Mouse (Mus musculus) midbrain, embryonic 10.5 days (tissue): Measurements from ENCODE around the gene Metap1d. TPM values are rescaled to one million over a fixed set of nuclear protein-coding genes. Genes with fewer than 3 reads are reported as not detected.
A peak's percentile ranks its signal among the peaks of the same experiment; 100 is the strongest.

Experiments used
- DNase-seq: peaks from one replicate; pipeline ENCODE4 v3.0.0-alpha.2; 2017; ENCODE audit warnings: low spot score
- H3K27ac ChIP-seq: fragments of 300-500 bp; sonication (generic); replicated peaks from 2 replicates; pipeline ENCODE4 v1.5.1; 2016; ENCODE audit warnings: mild to moderate bottlenecking
- H3K27me3 ChIP-seq: fragments of 300-500 bp; sonication (generic); 2 replicates; pipeline ENCODE4 v1.6.1; 2016; ENCODE audit warnings: low read depth, mild to moderate bottlenecking; ENCODE audit not compliant: poor library complexity, severe bottlenecking
- H3K36me3 ChIP-seq: fragments of 300-500 bp; sonication (generic); 2 replicates; pipeline ENCODE4 v1.6.1; 2016; ENCODE audit warnings: mild to moderate bottlenecking, moderate library complexity
- H3K4me1 ChIP-seq: fragments of 300-500 bp; sonication (generic); 2 replicates; pipeline ENCODE4 v1.6.1; 2016
- H3K4me3 ChIP-seq: fragments of 300-500 bp; sonication (generic); 2 replicates; pipeline ENCODE4 v1.5.1; 2016; ENCODE audit warnings: mild to moderate bottlenecking, moderate library complexity
- H3K9me3 ChIP-seq: fragments of 300-500 bp; sonication (generic); replicated peaks from 2 replicates; pipeline ENCODE4 v1.6.1; 2016; ENCODE audit warnings: mild to moderate bottlenecking
- WGBS: fragments of 180-500 bp; shearing (Covaris S2); methylation state at CpG from one replicate; pipeline ENCODE4 v1.1.7; 2016; 5-methylcytosine and 5-hydroxymethylcytosine counted together
- polyA plus RNA-seq: library from polyadenylated mRNA; unstranded; fragments of >200 nt; fragmentation: Nextera tagmentation; extraction: Ambion mirVana; gene quantifications from 2 replicates; pipeline ENCODE4 v1.2.1, GENCODE M21; 2016

The Metap1d gene
- polyA plus RNA-seq, 1 experiment from 2014 or later = 26.6 TPM

- H3K27me3 ChIP-seq = no peaks in the 10 kb centered on the region
- H3K27ac ChIP-seq = no peak overlapping the region
- H3K9me3 ChIP-seq = no peaks in the 10 kb centered on the region
- 0 out of 2 replicates have a peak, but pooled peaks cover 3% of the 10 kb centered on the region for H3K4me1 ChIP-seq
- no peaks in the 10 kb centered on the region for H3K36me3 ChIP-seq
- no peak for DNase-seq
- WGBS = 85% methylated on average over 1 of the region's 1 CpGs
- H3K4me3 ChIP-seq = no peak overlapping the region
Observed at GRCm38 (mm10) chr2:71459659-71460058, 6.6 kb downstream of the Metap1d start.

- Histone ChIP-seq H3K9me3 (no peaks in the 10 kb centered on the region), H3K4me3 (no peak overlapping the region), H3K27ac (no peak overlapping the region), H3K4me1 (peaks cover 9% of the 10 kb centered on the region), H3K27me3 (no peaks in the 10 kb centered on the region), H3K36me3 (no peaks in the 10 kb centered on the region)
- DNase-seq = no peak
- 76% methylated on average over 6 of the region's 6 CpGs for WGBS
Observed at GRCm38 (mm10) chr2:71461139-71461538, 8.1 kb downstream of the Metap1d start.

GRCm38 (mm10) chr2:71461589-71461988 is 8.5 kb downstream of the Metap1d start:
- Histone ChIP-seq H3K9me3 (no peaks in the 10 kb centered on the region), H3K36me3 (no peaks in the 10 kb centered on the region), H3K4me1 (peaks cover 12% of the 10 kb centered on the region), H3K27ac (no peak overlapping the region), H3K27me3 (no peaks in the 10 kb centered on the region), H3K4me3 (no peak overlapping the region)
- WGBS = 64% methylated on average over 7 of the region's 7 CpGs
- DNase-seq = no peak

- H3K27me3 ChIP-seq = 0 out of 2 replicates have a peak, but pooled peaks cover 4% of the 10 kb centered on the region
- no peaks in the 10 kb centered on the region for H3K36me3 ChIP-seq
- WGBS = 85% methylated on average over 4 of the region's 4 CpGs
- peaks cover 16% of the 10 kb centered on the region for H3K4me1 ChIP-seq
- no peak for DNase-seq
- H3K27ac ChIP-seq = no peak overlapping the region
- no peak overlapping the region for H3K4me3 ChIP-seq
- no peaks in the 10 kb centered on the region for H3K9me3 ChIP-seq
Observed at GRCm38 (mm10) chr2:71462066-71462465, 9.0 kb downstream of the Metap1d start.

GRCm38 (mm10) chr2:71462553-71462952 is 9.5 kb downstream of the Metap1d start:
- Histone ChIP-seq H3K4me1 (peaks cover 18% of the 10 kb centered on the region), H3K36me3 (no peaks in the 10 kb centered on the region), H3K27ac (no peak overlapping the region), H3K4me3 (no peak overlapping the region), H3K27me3 (0 out of 2 replicates have a peak, but pooled peaks cover 4% of the 10 kb centered on the region), H3K9me3 (no peaks in the 10 kb centered on the region)
- DNase-seq = no peak
- WGBS = 77% methylated on average over 3 of the region's 3 CpGs

GRCm38 (mm10) chr2:71466103-71466502 is 13.0 kb downstream of the Metap1d start:
- Histone ChIP-seq H3K9me3 (no peaks in the 10 kb centered on the region), H3K4me3 (no peak overlapping the region), H3K4me1 (peaks cover 15% of the 10 kb centered on the region), H3K27ac (peak overlapping the region; percentile 57; the same call in 1 of the 2 replicates), H3K27me3 (0 out of 2 replicates have a peak, but pooled peaks cover 4% of the 10 kb centered on the region), H3K36me3 (no peaks in the 10 kb centered on the region)
- WGBS = 7% methylated on average over 5 of the region's 6 CpGs
- no peak for DNase-seq

GRCm38 (mm10) chr2:71466861-71467450 is 13.9 kb downstream of the Metap1d start:
- Histone ChIP-seq H3K4me3 (no peak overlapping the region), H3K36me3 (no peaks in the 10 kb centered on the region), H3K27me3 (0 out of 2 replicates have a peak, but pooled peaks cover 4% of the 10 kb centered on the region), H3K27ac (0 out of 2 replicates have a peak overlapping the region, but pooled peaks have one; percentile 47), H3K9me3 (no peaks in the 10 kb centered on the region), H3K4me1 (peaks cover 15% of the 10 kb centered on the region)
- 62% methylated on average over 11 of the region's 11 CpGs for WGBS
- DNase-seq = no peak

- Histone ChIP-seq H3K27ac (no peak overlapping the region), H3K4me1 (peaks cover 10% of the 10 kb centered on the region), H3K36me3 (no peaks in the 10 kb centered on the region), H3K27me3 (0 out of 2 replicates have a peak, but pooled peaks cover 4% of the 10 kb centered on the region), H3K4me3 (no peak overlapping the region), H3K9me3 (no peaks in the 10 kb centered on the region)
- no peak for DNase-seq
- 86% methylated on average over 6 of the region's 6 CpGs for WGBS
Observed at GRCm38 (mm10) chr2:71471094-71471493, 18.0 kb downstream of the Metap1d start.

GRCm38 (mm10) chr2:71473830-71474229 is 20.8 kb downstream of the Metap1d start:
- H3K4me3 ChIP-seq = no peak overlapping the region
- no peak overlapping the region for H3K27ac ChIP-seq
- no peak for DNase-seq
- 67% methylated on average over 7 of the region's 7 CpGs for WGBS
- no peaks in the 10 kb centered on the region; the same call in 1 of the 2 replicates for H3K4me1 ChIP-seq
- no peaks in the 10 kb centered on the region for H3K27me3 ChIP-seq
- no peaks in the 10 kb centered on the region for H3K9me3 ChIP-seq
- H3K36me3 ChIP-seq = no peaks in the 10 kb centered on the region

- 71% methylated on average over 7 of the region's 7 CpGs for WGBS
- Histone ChIP-seq H3K4me3 (no peak overlapping the region), H3K9me3 (no peaks in the 10 kb centered on the region), H3K36me3 (no peaks in the 10 kb centered on the region), H3K27ac (no peak overlapping the region), H3K27me3 (no peaks in the 10 kb centered on the region), H3K4me1 (peaks cover 2% of the 10 kb centered on the region)
- no peak for DNase-seq
Observed at GRCm38 (mm10) chr2:71474345-71474744, 21.3 kb downstream of the Metap1d start.

- Histone ChIP-seq H3K4me3 (no peak overlapping the region), H3K4me1 (peaks cover 12% of the 10 kb centered on the region), H3K27me3 (no peaks in the 10 kb centered on the region), H3K36me3 (no peaks in the 10 kb centered on the region), H3K9me3 (no peaks in the 10 kb centered on the region), H3K27ac (no peak overlapping the region)
- no peak for DNase-seq
- 88% methylated on average over 10 of the region's 10 CpGs for WGBS
Observed at GRCm38 (mm10) chr2:71475311-71475710, 22.2 kb downstream of the Metap1d start.

GRCm38 (mm10) chr2:71475760-71476159 is 22.7 kb downstream of the Metap1d start:
- WGBS = 93% methylated on average over 4 of the region's 4 CpGs
- Histone ChIP-seq H3K4me3 (no peak overlapping the region), H3K27me3 (no peaks in the 10 kb centered on the region), H3K36me3 (no peaks in the 10 kb centered on the region), H3K4me1 (peaks cover 16% of the 10 kb centered on the region), H3K9me3 (no peaks in the 10 kb centered on the region), H3K27ac (no peak overlapping the region)
- DNase-seq = no peak

- no peaks in the 10 kb centered on the region for H3K9me3 ChIP-seq
- DNase-seq = no peak
- peaks cover 16% of the 10 kb centered on the region for H3K4me1 ChIP-seq
- H3K27me3 ChIP-seq = no peaks in the 10 kb centered on the region
- no peak overlapping the region for H3K4me3 ChIP-seq
- H3K27ac ChIP-seq = no peak overlapping the region
- no peaks in the 10 kb centered on the region for H3K36me3 ChIP-seq
Observed at GRCm38 (mm10) chr2:71477787-71478186, 24.7 kb downstream of the Metap1d start.
